In genomic region chr10:121705399-121706163, GRCm38 (mm10) we compare ENCODE assay signal across 14 mouse cellular contexts. TPM values are rescaled to one million over a fixed set of nuclear protein-coding genes. Genes with fewer than 3 reads are reported as not detected.
DNase-seq lines count a peak whose midpoint lies in the region; ATAC-seq lines count a peak whose summit lies in the region.
"Had no signal": no experiment of that assay in that cellular context is flagged by ENCODE, and none has a peak within 500 bp of the region (broad histone marks: within the 10 kb centered on the region; RNA-seq: fewer than 3 reads in every experiment).

No protein-coding gene starts in this region.

- H3K9me3 ChIP-seq in liver, embryonic 16.5 days (replicated peaks; ENCODE audit: control insufficient read depth, low read length): no peaks in the 10 kb centered on the region
- H3K9me3 ChIP-seq: hindbrain, embryonic 15.5 days; lung, embryonic 15.5 days; midbrain, embryonic 15.5 days had no signal

- ATAC-seq in liver, embryonic 16.5 days (ENCODE audit: low read depth): 0 out of 2 replicates have a peak, but pooled peaks have one; percentile 50
- peak; percentile 71 for ATAC-seq in common myeloid progenitor, adult 5-6 weeks (replicated peaks; ENCODE audit: low read depth, poor library complexity, severe bottlenecking)
- peak; percentile 78 for ATAC-seq in megakaryocyte, adult 5-6 weeks (ENCODE audit: poor library complexity, severe bottlenecking)
- ATAC-seq: midbrain, embryonic 15.5 days had no signal

- no peak overlapping the region for H3K27ac ChIP-seq in liver, embryonic 16.5 days (ENCODE audit: low read length)
- H3K27ac ChIP-seq: hindbrain, embryonic 15.5 days; lung, embryonic 15.5 days; midbrain, embryonic 15.5 days had no signal

- H3K9ac ChIP-seq in liver, embryonic 16.5 days (ENCODE audit: low read depth, low read length): no peak overlapping the region
- H3K9ac ChIP-seq: hindbrain, embryonic 15.5 days; lung, embryonic 15.5 days; midbrain, embryonic 15.5 days had no signal

- intact Hi-C loops in left cerebral cortex, postnatal 25 days (cut with DNase I): no loop called here

- WGBS in liver, embryonic 16.5 days (ENCODE audit: insufficient replicate concordance): 68% methylated on average over 15 of the region's 15 CpGs

- H3K4me3 ChIP-seq in liver, embryonic 16.5 days (ENCODE audit: low read depth, low read length): no peak overlapping the region
- H3K4me3 ChIP-seq: hindbrain, embryonic 15.5 days; lung, embryonic 15.5 days; midbrain, embryonic 15.5 days had no signal

- H3K36me3 ChIP-seq in liver, embryonic 16.5 days (ENCODE audit: control insufficient read depth, insufficient read depth): no peaks in the 10 kb centered on the region
- H3K36me3 ChIP-seq: hindbrain, embryonic 15.5 days; lung, embryonic 15.5 days; midbrain, embryonic 15.5 days had no signal

- no peak for DNase-seq in liver
- peak; percentile 30 for DNase-seq in adrenal gland, postnatal 10 days
- DNase-seq in thymus, postnatal 14 days: no peak
- DNase-seq in frontal cortex, postnatal 25 days (ENCODE audit: low spot score in 2 of 2): no peak
- DNase-seq in left cerebral cortex, postnatal 25 days (ENCODE audit: low spot score in 2 of 2): no peak
- DNase-seq: kidney, adult 9 months; spleen, adult 18-20 months; thymus, adult 18-20 months had no signal

- no peaks in the 10 kb centered on the region for H3K4me1 ChIP-seq in liver, embryonic 16.5 days (ENCODE audit: control insufficient read depth, low read depth, low read length)
- H3K4me1 ChIP-seq: hindbrain, embryonic 15.5 days; lung, embryonic 15.5 days; midbrain, embryonic 15.5 days had no signal

- H3K4me2 ChIP-seq in liver, embryonic 16.5 days (ENCODE audit: low read depth, low read length): no peak overlapping the region
- H3K4me2 ChIP-seq: hindbrain, embryonic 15.5 days; lung, embryonic 15.5 days; midbrain, embryonic 15.5 days had no signal

- no peaks in the 10 kb centered on the region for H3K27me3 ChIP-seq in liver, embryonic 16.5 days (ENCODE audit: control insufficient read depth, insufficient read depth, low read depth, low read length)
- H3K27me3 ChIP-seq: hindbrain, embryonic 15.5 days; lung, embryonic 15.5 days; midbrain, embryonic 15.5 days had no signal

RNA-seq across cellular contexts. Expression of gene BC048403, which starts 34.2 kb away (rescaled TPM):
- 1.3 TPM in 2 replicates for polyA plus RNA-seq in liver, embryonic 16.5 days (2015; fragmentation: Nextera tagmentation; extraction: Ambion mirVana)
- total RNA-seq in adrenal gland, postnatal 10 days (2021): 1 to 10 TPM; 7.0 to 7.6 TPM
- total RNA-seq in common myeloid progenitor, adult 5-6 weeks (2017): 4.8 and 5.5 TPM in 2 replicates
- 7.0 and 8.5 TPM in 2 replicates for total RNA-seq in megakaryocyte, adult 5-6 weeks (2015)
- total RNA-seq in megakaryocyte, adult 5-6 weeks (2017): 1.1 and 2.7 TPM in 2 replicates
- total RNA-seq in left cerebral cortex, postnatal 25 days (2021): 10 to 100 TPM in 1 of 2 experiments, 1 to 10 TPM in 1; 9.9 to 10.2 TPM
